Mouse (Mus musculus): ENCODE data around the gene Ntm.

Gene Ntm

GRCm38 (mm10) chr9:29748070-29748469 lies 214.9 kb downstream of the Ntm start:
- no peak for DNase-seq

- no peak for DNase-seq
Observed at GRCm38 (mm10) chr9:29738835-29739526, 224.0 kb downstream of the Ntm start.

DNA sequence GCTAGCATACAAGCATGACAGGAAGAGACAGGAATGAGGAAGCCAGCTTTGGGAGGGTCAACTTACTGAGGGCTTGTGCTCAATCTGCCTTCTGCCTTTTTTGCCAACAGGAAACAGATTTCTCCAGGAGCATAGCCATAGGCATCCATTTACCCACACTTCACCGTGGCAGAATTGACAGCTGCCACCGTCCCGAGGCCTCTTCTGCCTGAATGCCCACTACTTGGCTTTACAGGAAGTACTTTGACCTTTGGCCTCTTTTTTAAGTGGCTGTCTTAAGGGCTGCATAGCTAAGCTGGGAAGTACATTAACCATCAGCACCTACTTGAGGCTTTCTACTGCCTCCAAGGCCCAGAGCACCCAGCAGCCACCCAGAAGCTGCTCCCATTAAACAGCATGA lies 226.9 kb downstream of the Ntm start:
- DNase-seq, result no peak

GRCm38 (mm10) chr9:29732895-29733294 lies 230.0 kb downstream of the Ntm start:
- DNase-seq, result no peak

GRCm38 (mm10) chr9:29731672-29732071 lies 231.3 kb downstream of the Ntm start:
- no peak for DNase-seq

GRCm38 (mm10) chr9:29727540-29728432 lies 235.2 kb downstream of the Ntm start:
- DNase-seq, result no peak

GRCm38 (mm10) chr9:29721461-29721860 lies 241.5 kb downstream of the Ntm start:
- DNase-seq, result no peak

GRCm38 (mm10) chr9:29716795-29717194 lies 246.1 kb downstream of the Ntm start:
- DNase-seq, result no peak

DNA sequence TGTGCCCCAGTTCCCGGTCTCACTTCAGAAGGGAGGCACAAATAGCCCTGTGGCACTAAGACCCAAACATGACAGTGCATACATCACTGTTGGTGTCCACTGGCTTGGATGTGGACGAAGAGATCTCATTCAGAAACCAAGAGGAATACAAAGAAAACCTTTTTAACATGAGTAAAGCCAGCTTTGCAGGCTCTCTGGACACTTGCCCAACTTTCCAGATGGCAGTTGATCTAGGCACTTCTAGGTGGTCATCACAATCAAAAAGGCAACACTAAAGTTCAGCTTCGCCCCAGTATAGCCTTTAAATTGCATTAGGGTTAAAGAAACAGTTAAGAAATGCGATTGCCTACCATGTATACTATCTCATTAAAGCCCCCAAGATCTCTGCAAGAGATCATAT lies 264.7 kb downstream of the Ntm start:
- no peak for DNase-seq

GRCm38 (mm10) chr9:29694151-29694550 lies 268.8 kb downstream of the Ntm start:
- DNase-seq, result no peak

DNA sequence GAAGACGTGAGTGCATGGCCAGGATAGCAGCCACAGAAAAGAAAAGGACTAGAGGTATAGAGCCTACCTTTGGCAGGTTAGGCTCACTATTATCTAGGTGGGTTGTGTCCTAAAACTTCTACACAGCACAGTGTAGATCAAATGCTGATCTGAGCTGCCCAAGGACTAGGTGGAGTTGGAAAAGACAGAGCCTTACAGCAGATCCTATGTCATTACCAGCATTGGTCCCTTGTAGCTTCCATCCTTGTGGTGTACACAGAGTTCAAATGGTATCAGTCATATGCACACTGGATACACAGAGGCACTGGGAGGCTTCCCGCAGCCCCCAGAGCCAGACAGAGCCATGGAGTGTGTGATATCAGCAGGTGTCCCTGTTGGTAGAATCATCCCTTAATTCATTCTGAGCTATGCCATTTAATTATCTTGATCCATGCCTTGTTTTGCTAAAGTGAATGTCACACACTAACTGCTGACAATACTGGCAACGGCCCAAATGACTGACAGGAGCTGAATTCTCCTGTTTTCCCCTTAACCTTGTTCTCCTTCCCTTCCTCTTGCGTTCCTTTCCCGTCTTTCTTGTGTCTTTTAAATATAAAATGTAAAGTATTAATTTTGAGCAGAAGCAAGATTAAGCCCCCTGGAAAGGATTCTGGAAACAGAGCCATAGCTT lies 271.6 kb downstream of the Ntm start:
- DNase-seq, result no peak

DNA sequence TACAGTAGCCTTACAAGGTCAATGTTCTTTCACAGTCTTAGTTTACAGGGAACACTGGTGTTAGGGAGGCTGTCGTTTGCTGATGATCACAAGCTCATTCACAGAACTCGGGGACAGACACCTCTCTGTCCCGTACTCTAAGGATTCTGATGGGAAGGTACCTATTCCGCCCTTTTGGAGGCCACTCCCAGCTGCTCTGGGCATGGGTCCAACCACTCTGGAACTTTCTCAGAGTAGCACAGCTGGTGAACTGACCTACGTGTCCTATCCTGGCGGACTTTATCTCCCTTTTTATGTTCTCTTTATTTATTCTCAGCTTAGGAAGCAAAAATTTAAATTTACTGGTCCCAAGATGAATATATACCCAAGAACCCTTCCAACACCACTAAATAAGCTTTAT lies 280.7 kb downstream of the Ntm start:
- no peak for DNase-seq

DNA sequence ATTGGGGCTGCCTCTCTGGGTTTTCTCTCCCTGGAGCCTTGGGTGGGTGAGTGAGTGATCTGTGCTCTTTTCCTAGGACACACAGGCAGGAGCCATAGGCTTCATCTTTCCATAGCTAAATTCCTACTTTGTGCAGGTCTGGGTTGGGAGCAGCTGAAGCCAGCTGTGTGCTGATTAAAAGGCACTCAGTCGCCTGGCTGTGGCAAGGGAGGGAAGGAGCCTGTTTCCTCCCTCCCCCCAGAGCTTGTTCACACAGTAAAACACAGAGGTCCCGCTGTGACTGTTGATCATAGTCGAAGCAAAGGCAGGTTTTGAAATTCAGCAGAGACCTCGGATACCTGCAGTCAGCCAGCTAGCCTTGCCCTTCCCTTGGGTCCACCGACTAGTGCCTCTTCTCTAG lies 282.3 kb downstream of the Ntm start:
- DNase-seq, result no peak

- peak; percentile 22 for DNase-seq
Observed at GRCm38 (mm10) chr9:29673911-29674310, 289.0 kb downstream of the Ntm start.

- DNase-seq, result no peak
Observed at GRCm38 (mm10) chr9:29671861-29672260, 291.1 kb downstream of the Ntm start.

GRCm38 (mm10) chr9:29663286-29663685 lies 299.7 kb downstream of the Ntm start:
- no peak for DNase-seq

- DNase-seq, result peak; percentile 48
Observed at GRCm38 (mm10) chr9:29661468-29662145, 301.3 kb downstream of the Ntm start.

DNA sequence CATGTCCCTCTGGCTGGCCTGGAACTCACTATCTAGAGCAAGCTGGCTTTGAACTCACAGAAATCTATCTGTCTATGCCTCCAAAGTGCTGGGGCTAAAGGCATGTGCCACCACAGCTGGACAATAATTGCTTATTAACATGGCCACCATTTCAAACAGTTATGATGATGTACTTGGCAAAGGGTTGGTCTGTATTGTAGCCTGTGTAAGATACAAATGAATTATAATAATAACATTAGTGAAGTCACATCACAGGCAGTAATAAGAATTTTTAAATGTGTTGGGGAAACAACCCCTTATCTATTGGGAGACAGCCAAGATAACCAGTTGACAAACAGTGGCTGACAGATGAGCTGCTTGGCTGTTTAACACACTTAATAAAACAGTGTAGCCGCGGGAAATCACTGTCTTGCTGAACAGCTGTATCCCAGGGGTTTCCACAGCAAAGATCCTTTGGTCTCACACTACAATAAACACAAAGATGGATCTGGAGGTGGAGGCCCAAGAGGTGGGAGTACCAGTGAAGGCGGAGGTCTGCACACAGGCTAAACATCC lies 302.8 kb downstream of the Ntm start:
- DNase-seq, result no peak

- DNase-seq, result no peak
Observed at GRCm38 (mm10) chr9:29657761-29658465, 305.0 kb downstream of the Ntm start.

DNA sequence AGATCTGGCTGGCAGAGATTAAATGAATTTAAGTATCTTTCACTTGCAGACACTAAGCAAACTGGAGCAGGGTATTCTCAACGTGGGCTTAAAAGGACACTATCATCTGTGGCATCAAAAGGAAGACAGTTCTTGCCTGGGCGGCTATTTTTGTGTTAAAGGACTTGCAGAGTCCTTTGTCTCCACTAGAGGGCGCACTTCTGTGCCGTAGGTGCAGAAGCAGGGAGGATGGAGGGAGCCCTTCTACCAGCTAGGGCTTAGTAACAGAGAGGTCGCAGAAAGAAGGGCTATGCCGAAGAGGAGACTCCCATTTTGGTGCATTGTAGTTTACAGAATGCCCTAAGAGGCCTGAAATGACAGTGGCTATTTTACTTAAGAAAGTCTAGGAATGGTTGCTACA lies 308.1 kb downstream of the Ntm start:
- DNase-seq, result peak; percentile 40

- no peak for DNase-seq
Observed at GRCm38 (mm10) chr9:29653678-29654235, 309.2 kb downstream of the Ntm start.

DNA sequence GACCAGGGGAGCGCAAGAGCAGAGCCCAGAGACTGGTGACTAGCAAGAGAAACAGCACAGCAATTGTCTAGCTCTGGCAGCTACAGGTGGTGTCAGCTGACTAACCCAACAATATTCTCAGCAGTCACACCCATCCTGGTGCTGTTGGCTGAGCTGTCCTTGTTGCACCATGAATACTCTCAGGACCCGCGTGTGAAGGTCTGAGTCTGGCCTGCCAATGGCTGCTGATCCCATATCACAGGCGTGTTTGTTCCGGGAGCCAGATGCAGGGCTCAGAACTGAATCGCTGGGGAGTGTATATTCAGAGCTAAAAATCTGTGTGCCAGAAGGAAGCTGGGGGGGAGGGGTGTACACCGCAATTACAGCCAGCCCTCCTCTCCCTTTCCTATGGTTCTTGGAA lies 310.1 kb downstream of the Ntm start:
- DNase-seq, result peak; percentile 21

Measured in right cerebral cortex, postnatal 14 days (tissue).